Mouse (Mus musculus): ENCODE results near the gene Tmem88.
"Not testable (repeated sequence)": the region's sequence is repeated elsewhere in the genome, so short reads cannot be mapped to it uniquely, and the experiment has no call there.

Gene Tmem88

GRCm38 (mm10) chr11:69404595-69405396, 6.8 kb upstream of the Tmem88 start:
- DNase-seq (ENCODE audit: low read depth, low spot score) = no peak

GRCm38 (mm10) chr11:69403691-69404594, 5.9 kb upstream of the Tmem88 start:
- DNase-seq (ENCODE audit: low read depth, low spot score) = no peak

- no peak for DNase-seq (ENCODE audit: low read depth, low spot score)
These were observed 4.0 kb upstream of the Tmem88 start for GRCm38 (mm10) chr11:69401987-69402386.

- DNase-seq (ENCODE audit: low read depth, low spot score) = peak; percentile 92
These were observed 3.2 kb upstream of the Tmem88 start for GRCm38 (mm10) chr11:69401210-69401637.

- no peak for DNase-seq (ENCODE audit: low read depth, low spot score)
These were observed 2.2 kb upstream of the Tmem88 start for GRCm38 (mm10) chr11:69400083-69400850.

DNA sequence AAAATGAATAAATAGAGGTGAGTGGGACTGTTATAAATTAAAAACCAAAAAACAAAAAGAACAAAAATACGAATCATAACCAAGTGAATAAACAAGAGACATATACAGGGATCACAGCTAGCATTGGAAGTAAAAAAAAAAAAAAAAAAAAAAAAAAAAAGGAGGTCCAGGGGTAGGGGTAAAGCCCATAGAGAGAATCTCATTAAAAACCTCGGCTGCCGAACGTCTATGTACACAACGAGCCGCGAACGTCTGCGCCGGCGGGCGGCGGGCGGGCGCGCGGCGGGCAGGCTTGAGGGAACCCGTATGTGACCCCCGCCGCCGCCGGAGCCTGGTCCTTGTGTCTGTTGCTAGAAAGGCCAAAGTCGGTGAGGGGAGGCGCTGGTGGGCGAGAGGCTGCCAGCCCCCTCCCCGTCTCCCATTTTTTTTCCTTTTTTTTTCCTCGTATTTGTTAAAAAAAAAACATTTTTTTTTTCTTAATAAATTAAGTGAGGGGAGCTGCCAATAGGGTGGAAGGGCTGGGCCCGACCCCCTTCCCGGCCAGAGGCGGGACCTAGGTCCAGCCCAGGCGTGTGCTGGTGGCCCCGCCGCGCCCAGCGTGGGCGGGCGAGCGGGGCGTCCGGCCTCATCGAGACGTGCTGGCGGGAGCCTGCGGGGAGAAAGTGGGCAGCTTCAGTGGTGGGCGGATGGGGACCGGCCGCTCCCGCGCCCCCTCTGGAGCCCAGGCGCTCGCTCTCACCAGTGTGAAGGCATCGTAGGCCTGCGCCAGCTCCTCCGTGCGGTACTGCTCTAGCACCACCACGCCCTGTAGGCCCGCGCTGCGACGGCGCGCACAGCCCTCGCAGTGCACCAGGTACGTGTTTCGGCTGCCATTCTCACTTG, 1.4 kb upstream of the Tmem88 start:
- DNase-seq (ENCODE audit: low read depth, low spot score) = no peak

DNA sequence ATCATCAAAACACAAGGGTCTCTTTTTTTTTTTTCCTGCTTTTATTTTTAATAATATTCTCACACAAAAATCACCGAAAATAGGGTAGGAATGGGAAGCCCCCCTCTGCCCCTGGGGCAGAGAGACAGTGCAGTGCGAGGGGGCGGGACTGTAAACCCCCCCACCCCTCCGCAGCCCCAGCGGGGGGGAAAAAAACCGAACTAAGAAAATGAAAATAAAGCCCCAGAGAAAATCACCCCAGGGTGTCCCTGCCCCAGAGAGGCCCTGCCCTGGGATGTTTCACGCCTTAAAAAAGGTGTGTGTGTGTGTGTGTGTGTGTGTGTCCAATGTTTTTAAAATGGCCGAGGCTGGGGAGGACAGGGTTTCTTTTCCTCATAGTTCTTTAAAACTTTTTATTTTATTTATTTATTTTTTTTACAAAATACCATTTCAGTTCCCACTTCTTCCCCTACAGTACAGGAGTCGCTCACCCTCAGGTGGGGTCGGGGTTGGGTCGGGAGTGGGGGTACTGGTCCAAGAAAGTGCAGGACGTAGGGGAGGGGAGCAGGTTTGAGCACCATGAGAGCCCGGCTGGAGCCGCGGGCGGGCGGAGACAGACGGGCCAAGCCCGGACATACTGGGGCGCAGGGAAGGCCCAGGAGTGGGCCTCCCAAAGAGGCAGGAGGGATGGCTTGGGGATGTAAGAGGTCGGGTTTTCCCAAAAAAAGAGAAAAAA, 609 bp upstream of the Tmem88 start:
- DNase-seq (ENCODE audit: low read depth, low spot score) = no peak

DNA sequence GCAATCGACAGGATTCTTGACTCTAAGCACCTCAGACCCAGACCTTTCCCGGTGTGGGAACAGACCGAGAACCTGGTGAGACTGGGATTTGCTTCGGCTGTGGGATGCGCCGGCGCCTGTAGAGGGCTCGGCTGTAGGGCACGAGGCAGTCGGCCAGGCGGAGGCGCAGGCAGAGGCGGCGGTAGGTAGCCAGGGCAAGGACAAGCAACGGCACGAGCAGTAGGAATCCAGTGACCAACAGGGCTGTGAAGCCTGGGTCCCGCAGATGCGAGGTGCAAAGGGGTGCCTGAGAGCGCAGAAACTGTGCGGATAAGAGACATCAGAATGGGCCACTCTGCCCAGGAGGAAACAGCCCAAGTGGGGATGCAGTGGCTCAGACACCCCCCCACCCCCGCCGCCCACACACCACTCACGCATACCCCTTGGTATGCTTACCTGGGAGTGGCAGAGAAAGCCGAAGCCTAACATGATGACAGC, 415 bp downstream of the Tmem88 start:
- no peak for DNase-seq (ENCODE audit: low read depth, low spot score)

GRCm38 (mm10) chr11:69396772-69397171, 1.3 kb downstream of the Tmem88 start:
- DNase-seq (ENCODE audit: low read depth, low spot score) = no peak

DNA sequence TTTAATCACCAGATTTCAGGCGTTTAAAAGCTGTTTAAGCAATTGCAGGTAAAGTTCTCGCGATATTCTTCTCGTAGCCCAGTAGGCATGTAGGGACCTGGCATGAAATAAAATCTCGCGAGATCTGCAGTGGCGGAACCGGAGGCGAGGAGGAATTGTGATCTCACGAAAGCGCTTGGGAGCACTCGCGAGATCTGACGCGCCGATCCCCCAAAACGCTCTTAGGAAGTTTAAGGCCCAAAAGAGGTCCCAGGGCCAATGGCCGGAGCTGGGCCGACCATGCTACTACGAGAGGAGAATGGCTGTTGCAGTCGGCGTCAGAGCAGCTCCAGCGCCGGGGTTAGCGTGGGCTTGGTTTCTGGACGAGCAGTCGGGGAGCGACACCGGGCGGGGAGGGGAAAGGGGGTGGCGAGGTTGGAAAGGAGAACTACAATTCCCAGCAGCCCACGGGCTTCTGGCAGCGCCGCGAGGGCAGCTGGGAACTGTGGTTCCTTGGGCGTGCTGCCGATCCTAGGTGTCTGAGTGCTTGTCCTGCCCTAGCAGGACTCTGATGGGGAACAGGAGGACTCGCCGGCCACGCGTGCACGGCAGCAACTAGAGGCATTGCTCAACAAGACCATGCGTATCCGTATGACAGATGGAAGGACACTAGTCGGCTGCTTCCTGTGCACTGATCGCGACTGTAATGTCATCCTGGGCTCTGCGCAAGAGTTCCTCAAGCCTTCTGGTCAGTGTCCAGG, 2.2 kb downstream of the Tmem88 start:
- DNase-seq (ENCODE audit: low read depth, low spot score) = peak; percentile 99

DNA sequence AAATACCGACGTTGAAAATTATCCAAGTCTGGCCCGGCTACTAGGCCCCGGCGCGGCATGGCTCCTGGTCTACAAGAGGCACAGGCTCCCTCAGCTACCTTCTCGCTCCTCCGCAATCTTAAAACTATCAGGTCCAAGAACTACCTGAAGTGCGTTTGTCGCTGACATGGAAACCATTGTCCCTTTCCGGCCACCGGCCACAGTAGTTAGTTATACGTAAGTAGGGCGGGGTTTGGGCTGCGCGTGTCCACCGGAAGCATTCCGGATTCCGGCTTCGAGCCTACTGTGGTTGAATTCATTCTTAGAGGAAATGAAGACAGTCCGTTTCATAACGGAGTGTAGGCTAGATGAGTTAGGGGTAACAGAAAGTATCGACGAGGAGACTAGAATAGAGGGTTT, 2.8 kb downstream of the Tmem88 start, which contains the start of the genes Naa38 and Cyb5d1:
TSS of gene Naa38 (plus strand) at position 253 of the 399 bp plus-strand sequence.
TSS of gene Cyb5d1 (minus strand) at position 397 of the 399 bp plus-strand sequence.
- DNase-seq (ENCODE audit: low read depth, low spot score) = peak; percentile 87

- not testable (repeated sequence) for DNase-seq (ENCODE audit: low read depth, low spot score)
These were observed 3.4 kb downstream of the Tmem88 start for GRCm38 (mm10) chr11:69394591-69395167.

GRCm38 (mm10) chr11:69390400-69391034, 7.5 kb downstream of the Tmem88 start:
- DNase-seq (ENCODE audit: low read depth, low spot score) = no peak

GRCm38 (mm10) chr11:69389531-69390399, 8.3 kb downstream of the Tmem88 start:
- no peak for DNase-seq (ENCODE audit: low read depth, low spot score)

DNA sequence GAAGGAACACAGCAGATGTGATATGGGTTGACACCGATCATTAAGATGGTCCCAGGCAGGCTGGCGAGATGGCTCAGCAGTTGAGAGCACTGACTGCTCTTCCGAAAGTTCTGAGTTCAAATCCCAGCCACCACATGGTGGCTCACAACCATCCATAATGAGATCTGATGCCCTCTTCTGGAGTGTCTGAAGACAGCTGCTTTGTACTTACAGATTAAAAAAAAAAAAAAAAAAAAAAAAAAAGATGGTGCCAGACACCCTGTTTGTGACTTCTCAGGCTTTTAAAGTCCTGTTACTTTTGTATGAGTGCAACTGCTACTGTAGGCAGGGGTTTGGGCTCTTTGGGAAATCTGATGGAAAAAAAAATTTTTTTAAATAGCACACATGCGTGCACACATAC, 9.4 kb downstream of the Tmem88 start:
- DNase-seq (ENCODE audit: low read depth, low spot score) = no peak

- DNase-seq (ENCODE audit: low read depth, low spot score) = no peak
These were observed 11.3 kb downstream of the Tmem88 start for GRCm38 (mm10) chr11:69386758-69387157.

- DNase-seq (ENCODE audit: low read depth, low spot score) = no peak
These were observed 13.1 kb downstream of the Tmem88 start for GRCm38 (mm10) chr11:69384979-69385378.

All from retina, adult 2 months (tissue).